8 mouse cellular contexts compared by ENCODE assay signal in the genomic region with DNA sequence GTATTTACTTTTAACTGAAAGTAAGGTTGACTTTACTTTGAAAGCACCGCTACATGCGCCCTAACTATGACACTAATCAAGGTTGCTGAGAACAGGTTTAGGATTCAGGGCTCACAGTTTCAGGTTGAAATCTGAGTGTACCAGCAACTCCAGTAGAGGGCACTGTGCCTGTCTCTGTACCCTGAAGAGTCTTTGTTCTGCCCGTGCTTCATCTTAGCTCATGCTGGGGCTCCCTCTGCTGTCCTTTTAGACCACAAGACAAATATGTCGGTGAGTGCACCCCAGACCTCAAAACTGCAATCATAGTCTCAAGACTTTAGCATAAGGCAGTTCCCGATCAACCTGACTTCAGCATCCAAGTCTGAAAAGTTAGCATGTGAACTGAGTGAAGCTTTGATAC.
DNase-seq lines count a peak whose midpoint lies in the region; ATAC-seq lines count a peak whose summit lies in the region.

No protein-coding gene starts in this region.

- no peaks in the 10 kb centered on the region for H3K27me3 ChIP-seq in hindbrain, embryonic 16.5 days (replicated peaks; ENCODE audit: control insufficient read depth, insufficient read depth, low read length)

- H3K4me1 ChIP-seq in hindbrain, embryonic 16.5 days (ENCODE audit: control insufficient read depth, insufficient read depth, low read depth, low read length), result no peaks in the 10 kb centered on the region

- peak; percentile 56 for DNase-seq in T-cell, adult 2 months (ENCODE audit: low spot score)
- DNase-seq in cerebellum, adult 8-10 months, result peak; percentile 6
- DNase-seq in layer of hippocampus, postnatal 25 days (ENCODE audit: extremely low spot score in 1 of 2, low spot score in 1 of 2), result peak; percentile 38 to 68
- peak; percentile 61 for DNase-seq in lung, postnatal 25 days (ENCODE audit: low spot score)
- DNase-seq in right cerebral cortex, adult 18-20 months, result peak; percentile 83

- H3K4me2 ChIP-seq in hindbrain, embryonic 16.5 days (ENCODE audit: low read length), result no peak overlapping the region

- no peak overlapping the region for H3K27ac ChIP-seq in hindbrain, embryonic 16.5 days (ENCODE audit: low read depth, low read length)

- H3K9ac ChIP-seq in hindbrain, embryonic 16.5 days (ENCODE audit: low read depth, low read length), result no peak overlapping the region

- no peak overlapping the region for H3K4me3 ChIP-seq in hindbrain, embryonic 16.5 days (ENCODE audit: low read length)

- WGBS in hindbrain, embryonic 16.5 days, result 27% methylated on average over 5 of the region's 5 CpGs

- no peaks in the 10 kb centered on the region for H3K9me3 ChIP-seq in hindbrain, embryonic 16.5 days (ENCODE audit: control insufficient read depth, low read length)

- peak; percentile 100 for ATAC-seq in frontal cortex, adult (ENCODE audit: low TSS enrichment)
- ATAC-seq in hindbrain, embryonic 16.5 days, result peak; percentile 90
- ATAC-seq in monocyte, adult 5-6 weeks (replicated peaks; ENCODE audit: insufficient number of reproducible peaks, low FRiP score, low TSS enrichment, poor library complexity, severe bottlenecking), result no peak

- H3K36me3 ChIP-seq in hindbrain, embryonic 16.5 days (ENCODE audit: control insufficient read depth, insufficient read depth, low read length), result no peaks in the 10 kb centered on the region

Comparison
In these comparisons a context has a peak if more than half of its experiments do, and no peak if none do; other contexts are left out.
1. DNase-seq: peak in every context shown above with its lines; median percentile 83 in right cerebral cortex, adult 18-20 months; 61 in lung, postnatal 25 days; 56 in T-cell, adult 2 months; 53 in layer of hippocampus, postnatal 25 days; 6 in cerebellum, adult 8-10 months.